Mouse (Mus musculus): ENCODE results near the gene Nfkbib. TPM values are rescaled to one million over a fixed set of nuclear protein-coding genes. Genes with fewer than 3 reads are reported as not detected.
A peak's percentile ranks its signal among the peaks of the same experiment; 100 is the strongest.

The Nfkbib gene
- polyA plus RNA-seq, 1 experiment from 2014 or later = 43.1 TPM

GRCm38 (mm10) chr7:28780857-28781256 is 13.5 kb upstream of the Nfkbib start:
- Histone ChIP-seq H3K4me1 (peaks cover 17% of the 10 kb centered on the region), H3K27ac (peak overlapping the region; percentile 54; the same call in 1 of the 2 replicates), H3K27me3 (replicated peaks) (no peaks in the 10 kb centered on the region), H3K4me3 (no peak overlapping the region), H3K9me3 (replicated peaks) (no peaks in the 10 kb centered on the region), H3K9ac (no peak overlapping the region), H3K36me3 (peaks cover 31% of the 10 kb centered on the region), H3K4me2 (no peak overlapping the region)
- 65% methylated on average over 7 of the region's 7 CpGs for WGBS (ENCODE audit: insufficient replicate concordance)
- ATAC-seq = no peak

GRCm38 (mm10) chr7:28780067-28780658 is 12.9 kb upstream of the Nfkbib start:
- H3K9ac ChIP-seq = no peak overlapping the region
- H3K4me3 ChIP-seq = no peak overlapping the region
- H3K27me3 ChIP-seq (replicated peaks) = no peaks in the 10 kb centered on the region
- peaks cover 24% of the 10 kb centered on the region for H3K36me3 ChIP-seq
- H3K4me1 ChIP-seq = peaks cover 17% of the 10 kb centered on the region
- peak; percentile 75 for ATAC-seq
- H3K9me3 ChIP-seq (replicated peaks) = no peaks in the 10 kb centered on the region
- H3K27ac ChIP-seq = peak overlapping the region; percentile 54
- peak overlapping the region; percentile 25; the same call in 1 of the 2 replicates for H3K4me2 ChIP-seq
- WGBS (ENCODE audit: insufficient replicate concordance) = 43% methylated on average over 6 of the region's 6 CpGs

- no peaks in the 10 kb centered on the region for H3K27me3 ChIP-seq (replicated peaks)
- 78% methylated on average over 9 of the region's 9 CpGs for WGBS (ENCODE audit: insufficient replicate concordance)
- ATAC-seq = no peak
These were observed 11.5 kb upstream of the Nfkbib start for GRCm38 (mm10) chr7:28778825-28779224.

GRCm38 (mm10) chr7:28775129-28775528 is 7.8 kb upstream of the Nfkbib start:
- no peak overlapping the region for H3K9ac ChIP-seq
- H3K4me2 ChIP-seq = no peak overlapping the region
- no peak overlapping the region for H3K4me3 ChIP-seq
- no peaks in the 10 kb centered on the region for H3K27me3 ChIP-seq (replicated peaks)
- peaks cover 12% of the 10 kb centered on the region; the same call in 1 of the 2 replicates for H3K36me3 ChIP-seq
- peaks cover 16% of the 10 kb centered on the region for H3K4me1 ChIP-seq
- no peak overlapping the region for H3K27ac ChIP-seq
- 86% methylated on average over 7 of the region's 7 CpGs for WGBS (ENCODE audit: insufficient replicate concordance)
- H3K9me3 ChIP-seq (replicated peaks) = no peaks in the 10 kb centered on the region
- no peak for ATAC-seq

More at GRCm38 (mm10) chr7:28778825-28779224, 11.5 kb upstream of the Nfkbib start:
- no peak overlapping the region for H3K4me3 ChIP-seq
- H3K36me3 ChIP-seq = peaks cover 24% of the 10 kb centered on the region
- no peak overlapping the region for H3K9ac ChIP-seq
- H3K4me2 ChIP-seq = no peak overlapping the region
- H3K27ac ChIP-seq = no peak overlapping the region
- peaks cover 17% of the 10 kb centered on the region for H3K4me1 ChIP-seq
- H3K9me3 ChIP-seq (replicated peaks) = no peaks in the 10 kb centered on the region

- H3K4me1 ChIP-seq = peaks cover 18% of the 10 kb centered on the region
- H3K9me3 ChIP-seq (replicated peaks) = no peaks in the 10 kb centered on the region
- H3K27me3 ChIP-seq (replicated peaks) = no peaks in the 10 kb centered on the region
- peaks cover 12% of the 10 kb centered on the region; the same call in 1 of the 2 replicates for H3K36me3 ChIP-seq
- H3K27ac ChIP-seq = no peak overlapping the region
- H3K4me3 ChIP-seq = no peak overlapping the region
- H3K4me2 ChIP-seq = no peak overlapping the region
- 77% methylated on average over 12 of the region's 12 CpGs for WGBS (ENCODE audit: insufficient replicate concordance)
- no peak overlapping the region for H3K9ac ChIP-seq
- no peak for ATAC-seq
These were observed 6.9 kb upstream of the Nfkbib start for GRCm38 (mm10) chr7:28774164-28774563.

- H3K9me3 ChIP-seq (replicated peaks) = no peaks in the 10 kb centered on the region
- ATAC-seq = no peak
- H3K36me3 ChIP-seq = peaks cover 12% of the 10 kb centered on the region; the same call in 1 of the 2 replicates
- no peak overlapping the region for H3K27ac ChIP-seq
- WGBS (ENCODE audit: insufficient replicate concordance) = 71% methylated on average over 3 of the region's 3 CpGs
- no peak overlapping the region for H3K4me2 ChIP-seq
- H3K4me1 ChIP-seq = peaks cover 25% of the 10 kb centered on the region
- H3K4me3 ChIP-seq = no peak overlapping the region
- no peaks in the 10 kb centered on the region for H3K27me3 ChIP-seq (replicated peaks)
- H3K9ac ChIP-seq = no peak overlapping the region
These were observed 5.9 kb upstream of the Nfkbib start for GRCm38 (mm10) chr7:28773163-28773562.

GRCm38 (mm10) chr7:28771867-28772266 is 4.6 kb upstream of the Nfkbib start:
- H3K4me1 ChIP-seq = peaks cover 38% of the 10 kb centered on the region
- H3K36me3 ChIP-seq = peaks cover 7% of the 10 kb centered on the region; the same call in 1 of the 2 replicates
- H3K4me2 ChIP-seq = no peak overlapping the region
- H3K27me3 ChIP-seq (replicated peaks) = no peaks in the 10 kb centered on the region
- no peaks in the 10 kb centered on the region for H3K9me3 ChIP-seq (replicated peaks)
- no peak for ATAC-seq
- 88% methylated on average over 11 of the region's 11 CpGs for WGBS (ENCODE audit: insufficient replicate concordance)
- H3K9ac ChIP-seq = no peak overlapping the region
- H3K4me3 ChIP-seq = no peak overlapping the region
- no peak overlapping the region for H3K27ac ChIP-seq

GRCm38 (mm10) chr7:28770309-28770708 is 3.0 kb upstream of the Nfkbib start:
- no peak overlapping the region for H3K27ac ChIP-seq
- H3K4me1 ChIP-seq = peaks cover 45% of the 10 kb centered on the region
- peak overlapping the region; percentile 31 for H3K4me2 ChIP-seq
- H3K9me3 ChIP-seq (replicated peaks) = no peaks in the 10 kb centered on the region
- peaks cover 5% of the 10 kb centered on the region; the same call in 1 of the 2 replicates for H3K36me3 ChIP-seq
- H3K9ac ChIP-seq = peak overlapping the region; percentile 8; the same call in 1 of the 2 replicates
- WGBS (ENCODE audit: insufficient replicate concordance) = 39% methylated on average over 3 of the region's 3 CpGs
- no peaks in the 10 kb centered on the region for H3K27me3 ChIP-seq (replicated peaks)
- ATAC-seq = peak; percentile 10; the same call in 1 of the 2 replicates
- H3K4me3 ChIP-seq = no peak overlapping the region

GRCm38 (mm10) chr7:28769414-28769958 is 2.2 kb upstream of the Nfkbib start:
- Histone ChIP-seq H3K27ac (no peak overlapping the region), H3K4me2 (no peak overlapping the region), H3K27me3 (replicated peaks) (no peaks in the 10 kb centered on the region), H3K4me3 (no peak overlapping the region), H3K4me1 (peaks cover 53% of the 10 kb centered on the region), H3K9ac (no peak overlapping the region), H3K9me3 (replicated peaks) (no peaks in the 10 kb centered on the region), H3K36me3 (peaks cover 4% of the 10 kb centered on the region; the same call in 1 of the 2 replicates)
- 57% methylated on average over 9 of the region's 9 CpGs for WGBS (ENCODE audit: insufficient replicate concordance)
- no peak for ATAC-seq

- 9% methylated on average over 14 of the region's 14 CpGs for WGBS (ENCODE audit: insufficient replicate concordance)
- Histone ChIP-seq H3K27ac (peak overlapping the region; percentile 75), H3K27me3 (replicated peaks) (no peaks in the 10 kb centered on the region), H3K9ac (peak overlapping the region; percentile 84), H3K4me3 (peak overlapping the region; percentile 84), H3K9me3 (replicated peaks) (no peaks in the 10 kb centered on the region), H3K4me1 (peaks cover 53% of the 10 kb centered on the region), H3K36me3 (peaks cover 14% of the 10 kb centered on the region), H3K4me2 (peak overlapping the region; percentile 79)
- ATAC-seq = no peak
These were observed 402 bp downstream of the Nfkbib start for GRCm38 (mm10) chr7:28766910-28767309.

- Histone ChIP-seq H3K9me3 (replicated peaks) (no peaks in the 10 kb centered on the region), H3K27ac (peak within 1 kb of the TSS; percentile 75), H3K9ac (peak within 1 kb of the TSS; percentile 84), H3K4me3 (peak within 1 kb of the TSS; percentile 84), H3K27me3 (replicated peaks) (no peaks in the 10 kb centered on the region), H3K4me2 (peak within 1 kb of the TSS; percentile 79), H3K36me3 (peaks cover 20% of the 10 kb centered on the region), H3K4me1 (peaks cover 53% of the 10 kb centered on the region)
- ATAC-seq = peak; percentile 96
- WGBS (ENCODE audit: insufficient replicate concordance) = 1% methylated on average over 45 of the region's 45 CpGs
These were observed 986 bp downstream of the Nfkbib start, which contains the start of gene Sirt2 for GRCm38 (mm10) chr7:28766173-28766879. Gene Sirt2 (plus strand): TSS chr7:28766735.

GRCm38 (mm10) chr7:28765211-28765610 is 2.1 kb downstream of the Nfkbib start:
- H3K9ac ChIP-seq = peak overlapping the region; percentile 78; the same call in 1 of the 2 replicates
- WGBS (ENCODE audit: insufficient replicate concordance) = 56% methylated on average over 6 of the region's 6 CpGs

More at GRCm38 (mm10) chr7:28765211-28765610, 2.1 kb downstream of the Nfkbib start:
- peaks cover 44% of the 10 kb centered on the region for H3K4me1 ChIP-seq
- ATAC-seq = no peak
- peak overlapping the region; percentile 79 for H3K4me2 ChIP-seq
- peak overlapping the region; percentile 84 for H3K4me3 ChIP-seq
- no peaks in the 10 kb centered on the region for H3K27me3 ChIP-seq (replicated peaks)
- H3K9me3 ChIP-seq (replicated peaks) = no peaks in the 10 kb centered on the region
- no peak overlapping the region for H3K27ac ChIP-seq
- H3K36me3 ChIP-seq = peaks cover 31% of the 10 kb centered on the region

Measured in liver, embryonic 12.5 days (tissue).